Mouse (Mus musculus): ENCODE results near the gene Pklr. TPM values are rescaled to one million over a fixed set of nuclear protein-coding genes. Genes with fewer than 3 reads are reported as not detected.
A peak's percentile ranks its signal among the peaks of the same experiment; 100 is the strongest.

Pklr gene
- polyA plus RNA-seq, 1 experiment from 2014 or later = 102 TPM

DNA sequence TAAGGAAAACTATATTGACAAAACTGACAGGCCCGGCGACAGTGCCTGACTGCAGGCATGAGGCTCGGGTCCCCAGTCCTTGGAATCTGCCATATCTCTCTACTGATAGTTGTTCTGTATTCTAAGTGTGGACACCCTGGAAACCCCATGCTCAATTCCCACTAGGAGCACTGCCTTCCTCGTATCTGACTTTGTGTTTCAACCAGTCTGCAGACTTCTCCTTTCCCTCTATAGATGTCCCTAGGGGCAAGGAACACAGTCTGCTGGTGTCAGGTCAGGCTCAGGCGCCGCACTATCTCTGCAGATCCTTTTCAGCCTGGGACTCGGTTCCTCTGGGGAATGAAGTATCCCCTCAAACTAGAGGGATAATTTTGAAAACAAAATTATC is 2.9 kb upstream of the Pklr start:
- Histone ChIP-seq H3K9ac (ENCODE audit: low read depth, low read length) (peak overlapping the region; percentile 60), H3K27ac (ENCODE audit: low read length) (peak overlapping the region; percentile 81), H3K4me2 (ENCODE audit: low read depth, low read length) (peak overlapping the region; percentile 76), H3K4me3 (ENCODE audit: low read depth, low read length) (peak overlapping the region; percentile 54), H3K4me1 (ENCODE audit: control insufficient read depth, low read depth, low read length) (peaks cover 60% of the 10 kb centered on the region), H3K27me3 (ENCODE audit: control insufficient read depth, insufficient read depth, low read depth, low read length) (no peaks in the 10 kb centered on the region), H3K9me3 (replicated peaks; ENCODE audit: control insufficient read depth, low read length) (no peaks in the 10 kb centered on the region), H3K36me3 (ENCODE audit: control insufficient read depth, insufficient read depth) (no peaks in the 10 kb centered on the region)
- WGBS (ENCODE audit: insufficient replicate concordance) = 33% methylated on average over 7 of the region's 7 CpGs
- no peak for ATAC-seq (ENCODE audit: low read depth)

DNA sequence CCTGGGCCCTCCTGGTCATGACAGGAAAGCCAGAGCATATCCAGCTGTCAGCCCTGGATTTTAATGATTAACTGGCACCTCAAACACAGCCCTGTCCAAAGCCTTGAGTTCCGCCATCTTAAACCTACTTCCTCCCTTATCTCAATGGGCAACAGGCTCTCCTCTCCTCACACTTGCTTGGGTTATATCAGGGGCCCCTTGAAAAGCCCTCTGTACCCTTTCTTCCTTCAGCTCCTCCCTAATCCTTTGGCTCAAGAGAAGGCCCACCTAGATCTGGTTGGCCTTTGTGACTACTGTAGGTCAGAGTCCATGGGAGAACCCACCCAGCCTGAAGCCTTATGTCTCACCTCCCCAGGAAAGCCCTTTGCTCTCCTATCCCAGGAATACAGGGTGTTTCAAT is 2.2 kb upstream of the Pklr start:
- Histone ChIP-seq H3K4me3 (ENCODE audit: low read depth, low read length) (no peak overlapping the region), H3K4me2 (ENCODE audit: low read depth, low read length) (peak overlapping the region; percentile 76), H3K27me3 (ENCODE audit: control insufficient read depth, insufficient read depth, low read depth, low read length) (no peaks in the 10 kb centered on the region), H3K9me3 (replicated peaks; ENCODE audit: control insufficient read depth, low read length) (no peaks in the 10 kb centered on the region), H3K9ac (ENCODE audit: low read depth, low read length) (peak overlapping the region; percentile 60), H3K27ac (ENCODE audit: low read length) (peak overlapping the region; percentile 81), H3K4me1 (ENCODE audit: control insufficient read depth, low read depth, low read length) (peaks cover 59% of the 10 kb centered on the region), H3K36me3 (ENCODE audit: control insufficient read depth, insufficient read depth) (no peaks in the 10 kb centered on the region)
- 20% methylated on average over 1 of the region's 1 CpGs for WGBS (ENCODE audit: insufficient replicate concordance)
- no peak for ATAC-seq (ENCODE audit: low read depth)

- Histone ChIP-seq H3K27ac (ENCODE audit: low read length) (peak overlapping the region; percentile 76), H3K27me3 (ENCODE audit: control insufficient read depth, insufficient read depth, low read depth, low read length) (no peaks in the 10 kb centered on the region), H3K4me3 (ENCODE audit: low read depth, low read length) (peak overlapping the region; percentile 70), H3K36me3 (ENCODE audit: control insufficient read depth, insufficient read depth) (peaks cover 14% of the 10 kb centered on the region), H3K4me1 (ENCODE audit: control insufficient read depth, low read depth, low read length) (peaks cover 62% of the 10 kb centered on the region), H3K4me2 (ENCODE audit: low read depth, low read length) (peak overlapping the region; percentile 70), H3K9me3 (replicated peaks; ENCODE audit: control insufficient read depth, low read length) (no peaks in the 10 kb centered on the region), H3K9ac (ENCODE audit: low read depth, low read length) (peak overlapping the region; percentile 72)
- peak; percentile 60 for ATAC-seq (ENCODE audit: low read depth)
- 16% methylated on average over 9 of the region's 9 CpGs for WGBS (ENCODE audit: insufficient replicate concordance)
Measured at GRCm38 (mm10) chr3:89136365-89136764, 423 bp downstream of the Pklr start.

DNA sequence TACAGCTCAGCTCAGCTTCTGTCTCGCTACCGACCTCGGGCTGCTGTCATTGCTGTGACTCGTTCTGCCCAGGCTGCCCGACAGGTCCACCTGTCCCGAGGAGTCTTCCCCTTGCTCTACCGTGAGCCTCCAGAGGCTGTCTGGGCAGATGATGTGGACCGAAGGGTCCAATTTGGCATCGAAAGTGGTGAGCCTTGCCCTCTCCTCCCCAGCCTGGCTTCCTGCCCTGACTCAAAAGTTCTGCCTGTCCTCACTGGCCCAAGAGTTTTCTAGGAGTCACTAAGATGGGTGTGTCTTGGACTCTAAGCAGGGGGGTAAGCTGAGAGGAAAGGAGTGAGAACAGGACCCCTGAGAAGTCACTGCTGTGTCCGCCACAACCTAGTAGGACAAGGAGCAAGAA is 8.9 kb downstream of the Pklr start:
- peaks cover 46% of the 10 kb centered on the region for H3K36me3 ChIP-seq (ENCODE audit: control insufficient read depth, insufficient read depth)
- H3K4me3 ChIP-seq (ENCODE audit: low read depth, low read length) = no peak overlapping the region
- peaks cover 22% of the 10 kb centered on the region for H3K4me1 ChIP-seq (ENCODE audit: control insufficient read depth, low read depth, low read length)
- ATAC-seq (ENCODE audit: low read depth) = no peak
- H3K9ac ChIP-seq (ENCODE audit: low read depth, low read length) = no peak overlapping the region
- H3K27me3 ChIP-seq (ENCODE audit: control insufficient read depth, insufficient read depth, low read depth, low read length) = peaks cover under 1% of the 10 kb centered on the region; the same call in 1 of the 2 replicates
- 77% methylated on average over 10 of the region's 10 CpGs for WGBS (ENCODE audit: insufficient replicate concordance)
- H3K9me3 ChIP-seq (replicated peaks; ENCODE audit: control insufficient read depth, low read length) = no peaks in the 10 kb centered on the region
- H3K27ac ChIP-seq (ENCODE audit: low read length) = no peak overlapping the region
- H3K4me2 ChIP-seq (ENCODE audit: low read depth, low read length) = no peak overlapping the region

DNA sequence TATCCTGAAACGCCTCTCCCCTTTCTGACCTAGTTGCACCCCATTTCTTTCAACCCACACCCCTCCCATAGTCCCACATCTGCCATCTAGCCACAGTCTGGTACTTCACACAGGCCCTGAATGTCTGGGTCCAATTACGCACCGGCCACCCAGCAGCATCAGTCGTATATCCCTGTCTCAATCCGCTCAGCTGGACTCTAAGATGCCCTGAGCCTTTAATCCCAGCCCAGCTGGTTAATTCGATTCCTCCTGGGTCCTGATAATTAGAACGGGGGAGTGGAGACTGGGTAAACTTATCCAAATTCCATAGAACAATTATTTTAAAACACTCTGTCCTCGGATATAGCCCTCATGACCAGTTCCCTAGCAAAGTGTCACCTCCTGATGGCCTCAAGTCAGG is 9.6 kb downstream of the Pklr start:
- Histone ChIP-seq H3K27me3 (ENCODE audit: control insufficient read depth, insufficient read depth, low read depth, low read length) (peaks cover 5% of the 10 kb centered on the region), H3K27ac (ENCODE audit: low read length) (no peak overlapping the region), H3K9me3 (replicated peaks; ENCODE audit: control insufficient read depth, low read length) (no peaks in the 10 kb centered on the region), H3K4me3 (ENCODE audit: low read depth, low read length) (no peak overlapping the region), H3K9ac (ENCODE audit: low read depth, low read length) (no peak overlapping the region), H3K36me3 (ENCODE audit: control insufficient read depth, insufficient read depth) (peaks cover 43% of the 10 kb centered on the region), H3K4me2 (ENCODE audit: low read depth, low read length) (no peak overlapping the region), H3K4me1 (ENCODE audit: control insufficient read depth, low read depth, low read length) (peaks cover 24% of the 10 kb centered on the region)
- 76% methylated on average over 8 of the region's 8 CpGs for WGBS (ENCODE audit: insufficient replicate concordance)
- ATAC-seq (ENCODE audit: low read depth) = no peak

- ATAC-seq (ENCODE audit: low read depth) = peak; percentile 92
- peak overlapping the region; percentile 49 for H3K9ac ChIP-seq (ENCODE audit: low read depth, low read length)
- 19% methylated on average over 26 of the region's 26 CpGs for WGBS (ENCODE audit: insufficient replicate concordance)
- no peaks in the 10 kb centered on the region for H3K9me3 ChIP-seq (replicated peaks; ENCODE audit: control insufficient read depth, low read length)
- H3K4me3 ChIP-seq (ENCODE audit: low read depth, low read length) = peak overlapping the region; percentile 48
- peak overlapping the region; percentile 67 for H3K27ac ChIP-seq (ENCODE audit: low read length)
- peaks cover 29% of the 10 kb centered on the region for H3K36me3 ChIP-seq (ENCODE audit: control insufficient read depth, insufficient read depth)
- peaks cover 5% of the 10 kb centered on the region for H3K27me3 ChIP-seq (ENCODE audit: control insufficient read depth, insufficient read depth, low read depth, low read length)
- H3K4me2 ChIP-seq (ENCODE audit: low read depth, low read length) = peak overlapping the region; percentile 73
- H3K4me1 ChIP-seq (ENCODE audit: control insufficient read depth, low read depth, low read length) = peaks cover 35% of the 10 kb centered on the region
Measured at GRCm38 (mm10) chr3:89147101-89147978, 11.4 kb downstream of the Pklr start.

- ATAC-seq (ENCODE audit: low read depth) = no peak; the same call in none of the 2 replicates
- WGBS (ENCODE audit: insufficient replicate concordance) = 10% methylated on average over 15 of the region's 15 CpGs
- Histone ChIP-seq H3K9ac (ENCODE audit: low read depth, low read length) (peak overlapping the region; percentile 49), H3K27ac (ENCODE audit: low read length) (peak overlapping the region; percentile 67), H3K27me3 (ENCODE audit: control insufficient read depth, insufficient read depth, low read depth, low read length) (peaks cover 5% of the 10 kb centered on the region), H3K36me3 (ENCODE audit: control insufficient read depth, insufficient read depth) (peaks cover 23% of the 10 kb centered on the region), H3K4me1 (ENCODE audit: control insufficient read depth, low read depth, low read length) (peaks cover 38% of the 10 kb centered on the region), H3K4me3 (ENCODE audit: low read depth, low read length) (peak overlapping the region; percentile 48), H3K4me2 (ENCODE audit: low read depth, low read length) (peak overlapping the region; percentile 73), H3K9me3 (replicated peaks; ENCODE audit: control insufficient read depth, low read length) (no peaks in the 10 kb centered on the region)
Measured at GRCm38 (mm10) chr3:89147979-89148311, 12.0 kb downstream of the Pklr start.

DNA sequence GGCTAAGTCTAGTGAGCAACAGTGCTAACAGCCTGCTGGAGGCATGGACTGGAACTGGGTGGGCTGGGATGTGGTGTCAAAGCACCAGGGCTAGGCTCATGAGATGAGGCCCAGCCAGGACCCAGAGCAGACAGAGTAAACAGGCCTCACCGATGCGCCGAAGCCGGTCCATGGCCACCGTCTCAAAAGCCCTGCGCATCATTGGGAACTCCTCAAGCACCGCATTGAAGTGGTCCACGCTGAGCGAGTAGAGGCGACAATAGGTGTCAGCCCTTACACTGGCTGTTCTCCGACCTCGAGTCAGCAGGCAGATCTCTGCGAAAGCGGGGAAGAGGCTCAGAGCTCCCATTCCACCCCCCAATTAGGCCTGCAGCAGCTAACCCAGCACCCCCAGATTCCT is 12.6 kb downstream of the Pklr start:
- WGBS (ENCODE audit: insufficient replicate concordance) = 67% methylated on average over 14 of the region's 14 CpGs
- ATAC-seq (ENCODE audit: low read depth) = no peak
- Histone ChIP-seq H3K9ac (ENCODE audit: low read depth, low read length) (no peak overlapping the region), H3K27ac (ENCODE audit: low read length) (no peak overlapping the region), H3K4me3 (ENCODE audit: low read depth, low read length) (no peak overlapping the region), H3K36me3 (ENCODE audit: control insufficient read depth, insufficient read depth) (peaks cover 18% of the 10 kb centered on the region), H3K9me3 (replicated peaks; ENCODE audit: control insufficient read depth, low read length) (no peaks in the 10 kb centered on the region), H3K4me1 (ENCODE audit: control insufficient read depth, low read depth, low read length) (peaks cover 38% of the 10 kb centered on the region), H3K27me3 (ENCODE audit: control insufficient read depth, insufficient read depth, low read depth, low read length) (peaks cover 5% of the 10 kb centered on the region), H3K4me2 (ENCODE audit: low read depth, low read length) (0 out of 2 replicates have a peak overlapping the region, but pooled peaks have one; percentile 73)

DNA sequence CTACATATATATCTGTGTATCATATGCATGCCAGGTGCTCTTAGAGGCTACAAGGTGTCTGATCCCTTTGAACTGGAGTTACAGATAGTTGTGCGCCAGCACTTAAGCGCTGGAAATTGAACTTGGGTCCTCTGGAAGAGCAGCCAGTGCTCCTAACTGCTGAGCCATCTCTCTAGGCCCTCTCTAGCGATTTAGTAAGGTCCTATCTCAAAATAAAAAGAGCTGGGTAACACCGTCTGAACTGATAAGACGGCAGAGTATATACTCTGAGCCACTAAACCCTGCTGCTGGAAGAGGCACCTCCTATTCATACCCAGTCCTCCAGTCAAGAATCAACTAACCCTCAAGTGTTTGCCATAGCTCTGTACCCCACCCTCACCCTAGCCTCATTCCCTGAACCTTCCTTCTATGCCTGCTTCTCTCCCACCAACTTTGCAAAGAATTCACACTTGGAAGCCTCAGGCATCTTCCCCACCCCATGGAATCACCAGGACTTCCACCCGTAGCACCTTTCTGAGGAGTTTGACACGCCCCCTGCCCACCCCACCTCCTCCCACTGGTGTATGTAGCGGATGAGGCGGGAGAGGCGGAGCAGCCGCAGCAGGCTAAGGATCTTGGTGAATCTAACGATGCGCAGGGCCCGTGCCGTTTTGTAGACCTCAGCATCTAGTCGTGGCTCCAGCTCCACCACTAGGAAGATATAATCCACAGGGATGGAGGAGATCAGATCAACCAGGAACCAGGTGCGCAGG is 16.3 kb downstream of the Pklr start:
- no peaks in the 10 kb centered on the region for H3K9me3 ChIP-seq (replicated peaks; ENCODE audit: control insufficient read depth, low read length)
- peaks cover 10% of the 10 kb centered on the region for H3K27me3 ChIP-seq (ENCODE audit: control insufficient read depth, insufficient read depth, low read depth, low read length)
- H3K4me1 ChIP-seq (ENCODE audit: control insufficient read depth, low read depth, low read length) = peaks cover 31% of the 10 kb centered on the region
- no peak overlapping the region for H3K9ac ChIP-seq (ENCODE audit: low read depth, low read length)
- no peak overlapping the region for H3K4me3 ChIP-seq (ENCODE audit: low read depth, low read length)
- H3K36me3 ChIP-seq (ENCODE audit: control insufficient read depth, insufficient read depth) = no peaks in the 10 kb centered on the region
- ATAC-seq (ENCODE audit: low read depth) = no peak
- H3K4me2 ChIP-seq (ENCODE audit: low read depth, low read length) = no peak overlapping the region
- no peak overlapping the region for H3K27ac ChIP-seq (ENCODE audit: low read length)
- WGBS (ENCODE audit: insufficient replicate concordance) = 38% methylated on average over 17 of the region's 17 CpGs

Measured in liver, embryonic 16.5 days (tissue).